Mouse (Mus musculus): ENCODE measurements around the gene Kcnc4. TPM values are rescaled to one million over a fixed set of nuclear protein-coding genes. Genes with fewer than 3 reads are reported as not detected.
A peak's percentile ranks its signal among the peaks of the same experiment; 100 is the strongest.

Kcnc4 gene
- total and polyA plus RNA-seq, 2 experiments from 2014 or later: 16.6 to 42.6 TPM

GRCm38 (mm10) chr3:107411669-107412068 lies 47.7 kb downstream of the Kcnc4 start:
- H3K4me1 ChIP-seq (ENCODE audit: insufficient read depth, low read length): peaks cover 11% of the 10 kb centered on the region; the same call in 1 of the 2 replicates
- H3K27me3 ChIP-seq (ENCODE audit: insufficient read depth, low read length): no peaks in the 10 kb centered on the region
- no peak overlapping the region for H3K9ac ChIP-seq (replicated peaks; ENCODE audit: low read length)
- no peak for TF ChIP-seq CTCF (IDR thresholded peaks at IDR 0.05; ENCODE audit: low read depth)
- no peak overlapping the region for H3K4me3 ChIP-seq (ENCODE audit: low read length)
- DNase-seq (ENCODE audit: low spot score) (peak; percentile 82), ATAC-seq (peak; percentile 95)
- H3K36me3 ChIP-seq (ENCODE audit: insufficient read depth, low read length): no peaks in the 10 kb centered on the region
- H3K27ac ChIP-seq: peak overlapping the region; percentile 75; the same call in 1 of the 2 replicates
- no peaks in the 10 kb centered on the region for H3K9me3 ChIP-seq (ENCODE audit: low read length)
- WGBS: 15% methylated on average over 4 of the region's 4 CpGs
- H3K4me2 ChIP-seq (ENCODE audit: low read depth, low read length): no peak overlapping the region

- no peak for TF ChIP-seq CTCF (IDR thresholded peaks at IDR 0.05; ENCODE audit: low read depth)
- DNase-seq (ENCODE audit: low spot score) (no peak), ATAC-seq (no peak)
- Histone ChIP-seq H3K27me3 (ENCODE audit: insufficient read depth, low read length) (no peaks in the 10 kb centered on the region), H3K9me3 (ENCODE audit: low read length) (no peaks in the 10 kb centered on the region), H3K36me3 (ENCODE audit: insufficient read depth, low read length) (no peaks in the 10 kb centered on the region), H3K4me3 (ENCODE audit: low read length) (no peak overlapping the region), H3K4me1 (ENCODE audit: insufficient read depth, low read length) (no peaks in the 10 kb centered on the region), H3K4me2 (ENCODE audit: low read depth, low read length) (no peak overlapping the region), H3K27ac (no peak overlapping the region), H3K9ac (replicated peaks; ENCODE audit: low read length) (no peak overlapping the region)
- 85% methylated on average over 7 of the region's 7 CpGs for WGBS
These were observed 58.0 kb downstream of the Kcnc4 start for GRCm38 (mm10) chr3:107401401-107401800.

DNA sequence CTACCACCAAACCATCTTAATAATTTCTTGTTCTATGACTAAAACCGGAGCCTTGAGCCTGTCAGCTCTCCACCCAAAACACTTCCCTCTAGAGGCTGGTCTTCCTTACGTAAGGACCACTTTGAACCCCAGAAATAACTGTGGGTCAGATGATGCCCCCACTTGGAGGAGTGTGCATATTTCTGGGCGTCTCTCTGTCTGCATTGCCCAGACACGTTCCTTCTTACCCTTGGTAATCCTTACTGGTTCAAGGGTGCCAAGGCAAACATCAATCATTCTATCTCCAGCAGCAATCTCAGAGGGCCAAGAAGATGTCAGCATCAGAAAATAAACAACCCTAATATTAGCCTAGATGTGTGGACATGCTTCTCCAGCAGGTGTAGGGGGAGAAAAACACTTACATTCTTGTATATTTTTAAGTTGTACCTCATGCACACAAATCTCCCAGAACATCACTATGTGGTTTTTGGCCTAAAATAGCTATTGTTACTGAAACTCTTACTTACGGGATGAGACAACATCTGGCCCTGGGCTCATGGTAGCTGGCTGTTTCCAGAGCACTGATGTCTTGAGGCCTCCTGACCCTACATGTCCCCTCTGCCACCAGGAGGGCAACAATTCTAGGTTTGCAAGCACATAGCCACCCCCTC lies 59.2 kb downstream of the Kcnc4 start:
- no peaks in the 10 kb centered on the region for H3K36me3 ChIP-seq (ENCODE audit: insufficient read depth, low read length)
- ATAC-seq (no peak), DNase-seq (ENCODE audit: low spot score) (no peak)
- 84% methylated on average over 5 of the region's 5 CpGs for WGBS
- H3K4me3 ChIP-seq (ENCODE audit: low read length): no peak overlapping the region
- H3K9me3 ChIP-seq (ENCODE audit: low read length): no peaks in the 10 kb centered on the region
- H3K27ac ChIP-seq: no peak overlapping the region
- no peaks in the 10 kb centered on the region for H3K27me3 ChIP-seq (ENCODE audit: insufficient read depth, low read length)
- H3K4me2 ChIP-seq (ENCODE audit: low read depth, low read length): no peak overlapping the region
- H3K9ac ChIP-seq (replicated peaks; ENCODE audit: low read length): no peak overlapping the region
- H3K4me1 ChIP-seq (ENCODE audit: insufficient read depth, low read length): no peaks in the 10 kb centered on the region
- TF ChIP-seq CTCF (IDR thresholded peaks at IDR 0.05; ENCODE audit: low read depth): no peak

DNA sequence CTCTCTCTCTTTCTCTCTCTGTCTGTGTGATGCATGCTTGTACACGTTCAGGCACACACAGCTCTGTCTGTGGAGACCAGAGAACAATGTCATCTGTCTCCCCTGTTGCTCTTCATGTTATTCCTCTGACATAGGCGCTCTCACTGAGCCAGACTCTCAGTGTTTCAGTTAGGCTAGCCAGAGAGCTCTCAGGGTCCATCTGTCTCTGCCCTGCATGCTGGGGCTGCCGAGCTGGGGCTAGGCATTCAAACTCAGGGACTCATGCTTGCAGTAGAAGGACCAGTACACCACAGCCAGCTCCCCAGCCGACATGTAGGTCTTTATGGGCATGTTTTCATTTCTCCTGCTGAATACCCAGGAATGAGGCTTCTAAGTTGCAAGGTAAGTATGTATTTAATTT lies 68.2 kb downstream of the Kcnc4 start:
- WGBS: 45% methylated on average over 4 of the region's 4 CpGs
- no peaks in the 10 kb centered on the region for H3K4me1 ChIP-seq (ENCODE audit: insufficient read depth, low read length)
- H3K4me2 ChIP-seq (ENCODE audit: low read depth, low read length): no peak overlapping the region
- no peak overlapping the region for H3K9ac ChIP-seq (replicated peaks; ENCODE audit: low read length)
- H3K9me3 ChIP-seq (ENCODE audit: low read length): no peaks in the 10 kb centered on the region
- no peak overlapping the region for H3K27ac ChIP-seq
- no peak for TF ChIP-seq CTCF (IDR thresholded peaks at IDR 0.05; ENCODE audit: low read depth)
- H3K36me3 ChIP-seq (ENCODE audit: insufficient read depth, low read length): no peaks in the 10 kb centered on the region
- no peak for ATAC-seq
- no peak overlapping the region for H3K4me3 ChIP-seq (ENCODE audit: low read length)
- no peak for DNase-seq (ENCODE audit: low spot score)
- no peaks in the 10 kb centered on the region for H3K27me3 ChIP-seq (ENCODE audit: insufficient read depth, low read length)

Other genes starting within 250 kb of the Kcnc4 start
- gene Cym, start 237.8 kb downstream of the Kcnc4 start, total RNA-seq (2014; rRNA removed): 0.63 TPM in 1 of 2 replicates, not detected in the other
- gene Cym, start 237.8 kb downstream of the Kcnc4 start, polyA plus RNA-seq (2015; fragmentation: Nextera tagmentation; extraction: Ambion mirVana): not detected in 2 replicates
- gene A630076J17Rik, start 228.9 kb downstream of the Kcnc4 start, total RNA-seq (2014; rRNA removed): not detected in 2 replicates
- gene A630076J17Rik, start 228.9 kb downstream of the Kcnc4 start, polyA plus RNA-seq (2015; fragmentation: Nextera tagmentation; extraction: Ambion mirVana): not detected in 2 replicates
- 0.18 and 0.26 TPM in 2 replicates for gene Prok1, start 219.8 kb downstream of the Kcnc4 start, total RNA-seq (2014; rRNA removed)
- gene Prok1, start 219.8 kb downstream of the Kcnc4 start, polyA plus RNA-seq (2015; fragmentation: Nextera tagmentation; extraction: Ambion mirVana): 0.19 TPM in 1 of 2 replicates, not detected in the other
- gene Lamtor5, start 180.7 kb downstream of the Kcnc4 start, total RNA-seq (2014; rRNA removed): 63.7 and 93.7 TPM in 2 replicates
- 162 and 167 TPM in 2 replicates for gene Lamtor5, start 180.7 kb downstream of the Kcnc4 start, polyA plus RNA-seq (2015; fragmentation: Nextera tagmentation; extraction: Ambion mirVana)
- 2.4 and 2.9 TPM in 2 replicates for gene Slc16a4, start 168.3 kb downstream of the Kcnc4 start, total RNA-seq (2014; rRNA removed)
- 2.3 and 2.8 TPM in 2 replicates for gene Slc16a4, start 168.3 kb downstream of the Kcnc4 start, polyA plus RNA-seq (2015; fragmentation: Nextera tagmentation; extraction: Ambion mirVana)
- 20.0 and 20.9 TPM in 2 replicates for gene Rbm15, start 125.9 kb downstream of the Kcnc4 start, total RNA-seq (2014; rRNA removed)
- gene Rbm15, start 125.9 kb downstream of the Kcnc4 start, polyA plus RNA-seq (2015; fragmentation: Nextera tagmentation; extraction: Ambion mirVana): 6.3 TPM in 2 replicates
- gene Slc6a17, start 58.5 kb upstream of the Kcnc4 start, total RNA-seq (2014; rRNA removed): 66.3 and 71.8 TPM in 2 replicates
- gene Slc6a17, start 58.5 kb upstream of the Kcnc4 start, polyA plus RNA-seq (2015; fragmentation: Nextera tagmentation; extraction: Ambion mirVana): 18.9 and 20.6 TPM in 2 replicates
- gene Ubl4b, start 95.5 kb upstream of the Kcnc4 start, total RNA-seq (2014; rRNA removed): not detected in 2 replicates
- not detected in 2 replicates for gene Ubl4b, start 95.5 kb upstream of the Kcnc4 start, polyA plus RNA-seq (2015; fragmentation: Nextera tagmentation; extraction: Ambion mirVana)
- gene Alx3, start 135.5 kb upstream of the Kcnc4 start, total RNA-seq (2014; rRNA removed): 0.16 TPM in 1 of 2 replicates, not detected in the other
- gene Alx3, start 135.5 kb upstream of the Kcnc4 start, polyA plus RNA-seq (2015; fragmentation: Nextera tagmentation; extraction: Ambion mirVana): 0.45 TPM in 2 replicates
- not detected in 2 replicates for gene Gm10961, start 171.8 kb upstream of the Kcnc4 start, total RNA-seq (2014; rRNA removed)
- not detected in 2 replicates for gene Gm10961, start 171.8 kb upstream of the Kcnc4 start, polyA plus RNA-seq (2015; fragmentation: Nextera tagmentation; extraction: Ambion mirVana)
- gene Strip1, start 172.1 kb upstream of the Kcnc4 start, total RNA-seq (2014; rRNA removed): 133 and 135 TPM in 2 replicates
- 98.2 and 98.7 TPM in 2 replicates for gene Strip1, start 172.1 kb upstream of the Kcnc4 start, polyA plus RNA-seq (2015; fragmentation: Nextera tagmentation; extraction: Ambion mirVana)
- gene Ahcyl1, start 237.0 kb upstream of the Kcnc4 start, total RNA-seq (2014; rRNA removed): 54.2 and 55.3 TPM in 2 replicates
- 122 and 132 TPM in 2 replicates for gene Ahcyl1, start 237.0 kb upstream of the Kcnc4 start, polyA plus RNA-seq (2015; fragmentation: Nextera tagmentation; extraction: Ambion mirVana)